Mouse (Mus musculus): ENCODE measurements around the gene 5430427O19Rik.

5430427O19Rik gene

GRCm38 (mm10) chrX:85869914-85870483, at the start of gene 5430427O19Rik:
Gene 5430427O19Rik, plus strand, starts transcription at chrX:85870354.
- DNase-seq (ENCODE audit: low spot score in 2 of 2), result no peak

GRCm38 (mm10) chrX:85827719-85828453, 42.3 kb upstream of the 5430427O19Rik start:
- no peak for DNase-seq (ENCODE audit: low spot score in 2 of 2)

- DNase-seq (ENCODE audit: low spot score in 2 of 2), result no peak
Measured at GRCm38 (mm10) chrX:85829000-85829399, 41.2 kb upstream of the 5430427O19Rik start.

- DNase-seq (ENCODE audit: low spot score in 2 of 2), result no peak
Measured at GRCm38 (mm10) chrX:85839174-85839573, 31.0 kb upstream of the 5430427O19Rik start.

- DNase-seq (ENCODE audit: low spot score in 2 of 2), result no peak
Measured at GRCm38 (mm10) chrX:85855938-85856337, 14.2 kb upstream of the 5430427O19Rik start.

GRCm38 (mm10) chrX:85857169-85857568, 13.0 kb upstream of the 5430427O19Rik start:
- no peak for DNase-seq (ENCODE audit: low spot score in 2 of 2)

- DNase-seq (ENCODE audit: low spot score in 2 of 2), result no peak
Measured at GRCm38 (mm10) chrX:85868079-85868478, 2.1 kb upstream of the 5430427O19Rik start.

GRCm38 (mm10) chrX:85871371-85872056, 1.4 kb downstream of the 5430427O19Rik start:
- no peak for DNase-seq (ENCODE audit: low spot score in 2 of 2)

- no peak for DNase-seq (ENCODE audit: low spot score in 2 of 2)
Measured at GRCm38 (mm10) chrX:85874367-85874766, 4.2 kb downstream of the 5430427O19Rik start.

- DNase-seq (ENCODE audit: low spot score in 2 of 2), result no peak
Measured at GRCm38 (mm10) chrX:85875951-85876350, 5.8 kb downstream of the 5430427O19Rik start.

- DNase-seq (ENCODE audit: low spot score in 2 of 2), result no peak
Measured at GRCm38 (mm10) chrX:85877747-85878146, 7.6 kb downstream of the 5430427O19Rik start.

- DNase-seq (ENCODE audit: low spot score in 2 of 2), result no peak
Measured at GRCm38 (mm10) chrX:85878293-85878692, 8.1 kb downstream of the 5430427O19Rik start.

GRCm38 (mm10) chrX:85879198-85879977, 9.2 kb downstream of the 5430427O19Rik start:
- peak in 1 of 2 experiments; percentile 11 for DNase-seq (ENCODE audit: low spot score in 2 of 2)

GRCm38 (mm10) chrX:85886651-85887050, 16.5 kb downstream of the 5430427O19Rik start:
- DNase-seq (ENCODE audit: low spot score in 2 of 2), result no peak

- no peak for DNase-seq (ENCODE audit: low spot score in 2 of 2)
Measured at GRCm38 (mm10) chrX:85901195-85901594, 31.0 kb downstream of the 5430427O19Rik start.

GRCm38 (mm10) chrX:85919034-85919433, 48.9 kb downstream of the 5430427O19Rik start:
- DNase-seq (ENCODE audit: low spot score in 2 of 2), result peak in 1 of 2 experiments; percentile 6

GRCm38 (mm10) chrX:85932991-85933390, 62.8 kb downstream of the 5430427O19Rik start:
- DNase-seq (ENCODE audit: low spot score in 2 of 2), result no peak

All from thymus, postnatal 10 days (tissue).